Mouse (Mus musculus) C2C12 (cell line): ENCODE results near the gene Tchp. TPM values are rescaled to one million over a fixed set of nuclear protein-coding genes. Genes with fewer than 3 reads are reported as not detected.
A peak's percentile ranks its signal among the peaks of the same experiment; 100 is the strongest.

Experiments
- H3K27me3 ChIP-seq: one replicate; pipeline ENCODE4 v1.6.1; 2011; ENCODE audit not compliant: control insufficient read depth, insufficient read depth, insufficient read length
- H3K36me3 ChIP-seq: one replicate; pipeline ENCODE4 v1.6.1; 2011; ENCODE audit not compliant: control insufficient read depth, insufficient read depth
- H3K4me3 ChIP-seq: one replicate; pipeline ENCODE4 v1.5.1; 2011; ENCODE audit warnings: mild to moderate bottlenecking, control low read depth; ENCODE audit not compliant: poor library complexity, insufficient read depth, severe bottlenecking
- H3K79me2 ChIP-seq: one replicate; pipeline ENCODE4 v1.6.1; 2011; ENCODE audit not compliant: control insufficient read depth, insufficient read depth
- H3K79me3 ChIP-seq: one replicate; pipeline ENCODE4 v1.6.1; 2011; ENCODE audit warnings: low read depth, control low read depth
- H3ac ChIP-seq: one replicate; pipeline ENCODE3; 2011; ENCODE audit warnings: low read depth; ENCODE audit not compliant: control insufficient read depth, insufficient read length
- CEBPB ChIP-seq: IDR thresholded peaks from one replicate; pipeline ENCODE4 v1.6.1; 2011; ENCODE audit warnings: low read depth, mild to moderate bottlenecking, control low read depth, moderate library complexity
- CTCF ChIP-seq: IDR thresholded peaks from one replicate; pipeline ENCODE4 v1.5.1; 2011; ENCODE audit not compliant: control insufficient read depth, insufficient read depth, insufficient read length
- FOSL1 ChIP-seq: IDR thresholded peaks from one replicate; pipeline ENCODE4 v1.8.0; 2011; ENCODE audit warnings: mild to moderate bottlenecking, low read length; ENCODE audit not compliant: poor library complexity, insufficient read depth, severe bottlenecking
- MAX ChIP-seq: IDR thresholded peaks from one replicate; pipeline ENCODE4 v1.6.1; 2011; ENCODE audit warnings: mild to moderate bottlenecking, control low read depth
- MYOD1 ChIP-seq: IDR thresholded peaks from one replicate; pipeline ENCODE4 v1.6.1; 2011; ENCODE audit warnings: low read depth; ENCODE audit not compliant: control insufficient read depth, insufficient read length
- MYOG ChIP-seq: IDR thresholded peaks from one replicate; pipeline ENCODE4 v1.6.1; 2011; ENCODE audit not compliant: control insufficient read depth, insufficient read length; ENCODE audit errors: extremely low read depth
- USF1 ChIP-seq: IDR thresholded peaks from one replicate; pipeline ENCODE4 v1.6.1; 2011; ENCODE audit warnings: low read depth, mild to moderate bottlenecking, control low read depth, moderate library complexity
- polyA plus RNA-seq: library from polyadenylated mRNA; unstranded; fragments of >200 nt; fragmentation: generic; extraction: Trizol; gene quantifications from one replicate; pipeline ENCODE4 v1.2.1, GENCODE M21; 2012; ENCODE audit warnings: missing spikeins

The Tchp gene
- polyA plus RNA-seq, 1 experiment, result 5.8 TPM

GRCm38 (mm10) chr5:114666659-114667058, 40.9 kb upstream of the Tchp start:
- Histone ChIP-seq H3K4me3 (no peak overlapping the region), H3ac (no peak overlapping the region), H3K27me3 (no peaks in the 10 kb centered on the region), H3K79me3 (no peaks in the 10 kb centered on the region), H3K79me2 (no peaks in the 10 kb centered on the region), H3K36me3 (peaks cover 6% of the 10 kb centered on the region)
- no peak for TF ChIP-seq MYOG
- no peak for TF ChIP-seq FOSL1
- TF ChIP-seq MAX, result no peak
- no peak for TF ChIP-seq CEBPB
- TF ChIP-seq CTCF, result no peak
- no peak for TF ChIP-seq USF1

- Histone ChIP-seq H3ac (no peak overlapping the region), H3K36me3 (peaks cover 6% of the 10 kb centered on the region), H3K27me3 (no peaks in the 10 kb centered on the region), H3K79me3 (no peaks in the 10 kb centered on the region), H3K79me2 (no peaks in the 10 kb centered on the region), H3K4me3 (no peak overlapping the region)
- peak; percentile 84 for TF ChIP-seq MAX
- TF ChIP-seq MYOD1, result no peak
- peak; percentile 60 for TF ChIP-seq USF1
- no peak for TF ChIP-seq CEBPB
- no peak for TF ChIP-seq FOSL1
- no peak for TF ChIP-seq MYOG
- peak; percentile 100 for TF ChIP-seq CTCF
Observed at GRCm38 (mm10) chr5:114667228-114667856, 40.2 kb upstream of the Tchp start.

GRCm38 (mm10) chr5:114669014-114669413, 38.5 kb upstream of the Tchp start:
- peaks cover 11% of the 10 kb centered on the region for H3K36me3 ChIP-seq
- H3K79me2 ChIP-seq, result no peaks in the 10 kb centered on the region
- H3K79me3 ChIP-seq, result no peaks in the 10 kb centered on the region
- no peak overlapping the region for H3K4me3 ChIP-seq
- no peaks in the 10 kb centered on the region for H3K27me3 ChIP-seq
- TF ChIP-seq USF1, result no peak
- no peak for TF ChIP-seq CTCF
- TF ChIP-seq FOSL1, result no peak
- TF ChIP-seq MYOD1, result no peak
- no peak for TF ChIP-seq MAX
- TF ChIP-seq CEBPB, result no peak
- TF ChIP-seq MYOG, result no peak
- no peak overlapping the region for H3ac ChIP-seq

DNA sequence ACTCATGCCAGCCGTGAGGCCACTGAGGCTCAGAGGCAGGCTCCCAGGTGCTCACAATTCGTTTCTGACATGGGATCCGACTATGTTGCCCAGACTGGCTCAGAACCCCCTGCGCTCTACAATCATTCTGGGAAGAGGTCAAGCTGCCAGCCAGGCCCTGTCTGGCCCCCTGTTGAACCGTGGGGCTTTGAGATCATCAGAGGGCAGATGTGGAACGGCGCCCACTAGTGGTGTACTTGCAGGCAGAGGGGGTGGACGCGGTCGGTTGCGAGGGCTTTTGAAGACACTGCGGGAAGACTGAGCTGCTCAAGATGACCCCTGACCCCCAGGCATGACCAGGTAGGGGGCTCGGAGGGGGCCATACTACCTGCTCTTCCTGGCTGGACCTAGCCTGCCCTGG, 34.4 kb upstream of the Tchp start:
- no peaks in the 10 kb centered on the region for H3K79me3 ChIP-seq
- H3K79me2 ChIP-seq, result no peaks in the 10 kb centered on the region
- no peaks in the 10 kb centered on the region for H3K27me3 ChIP-seq
- H3ac ChIP-seq, result no peak overlapping the region
- peaks cover 20% of the 10 kb centered on the region for H3K36me3 ChIP-seq
- H3K4me3 ChIP-seq, result no peak overlapping the region
- TF ChIP-seq USF1, result no peak
- TF ChIP-seq CEBPB, result no peak
- no peak for TF ChIP-seq CTCF
- no peak for TF ChIP-seq MYOD1
- no peak for TF ChIP-seq FOSL1
- no peak for TF ChIP-seq MAX
- no peak for TF ChIP-seq MYOG

DNA sequence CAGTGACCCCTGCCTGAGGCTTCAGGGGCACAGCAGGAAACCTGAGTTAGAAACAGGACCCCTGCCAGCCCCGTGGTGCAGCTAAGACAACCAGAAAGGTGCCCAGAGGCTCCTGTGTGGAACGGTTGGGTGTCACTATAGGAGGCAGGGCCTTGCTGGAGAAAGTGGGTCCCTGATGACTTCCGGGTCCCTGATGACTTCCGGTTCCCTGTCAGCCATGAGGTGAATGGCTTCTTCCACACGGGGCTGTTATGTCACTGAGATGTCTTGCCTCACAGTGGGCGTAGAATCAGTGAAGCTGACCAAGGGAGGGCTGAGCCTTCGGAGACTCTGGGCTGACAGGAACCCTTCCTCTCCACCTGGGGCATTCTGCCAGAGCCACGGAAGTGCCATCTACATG, 33.0 kb upstream of the Tchp start:
- Histone ChIP-seq H3K27me3 (no peaks in the 10 kb centered on the region), H3K4me3 (no peak overlapping the region), H3K79me3 (no peaks in the 10 kb centered on the region), H3K79me2 (no peaks in the 10 kb centered on the region), H3K36me3 (peaks cover 14% of the 10 kb centered on the region), H3ac (no peak overlapping the region)
- no peak for TF ChIP-seq MAX
- no peak for TF ChIP-seq CTCF
- TF ChIP-seq FOSL1, result no peak
- TF ChIP-seq MYOD1, result no peak
- no peak for TF ChIP-seq CEBPB
- TF ChIP-seq MYOG, result no peak
- no peak for TF ChIP-seq USF1

GRCm38 (mm10) chr5:114679841-114680591, 27.5 kb upstream of the Tchp start:
- Histone ChIP-seq H3K36me3 (peaks cover 8% of the 10 kb centered on the region), H3K79me3 (no peaks in the 10 kb centered on the region), H3K79me2 (peaks cover under 1% of the 10 kb centered on the region), H3K27me3 (no peaks in the 10 kb centered on the region), H3K4me3 (no peak overlapping the region), H3ac (no peak overlapping the region)
- TF ChIP-seq USF1 (no peak), MYOG (no peak), CEBPB (no peak), CTCF (no peak), FOSL1 (no peak), MAX (no peak), MYOD1 (no peak)
